Mouse (Mus musculus) MEL (cell line): ENCODE measurements around the gene Gm1604a.
"Not testable (repeated sequence)": the region's sequence is repeated elsewhere in the genome, so short reads cannot be mapped to it uniquely, and the experiment has no call there.

Source experiments
- CTCF ChIP-seq, 3 experiments: IDR thresholded peaks in 2 of 3; conservative IDR thresholded peaks in 1 of 3; 2 replicates each; pipeline ENCODE4 v1.5.1; 2011 to 2012; ENCODE audit warnings: low read length in 3 of 3, low read depth in 2 of 3, mild to moderate bottlenecking in 2 of 3, improper control_type of control experiment in 1 of 3, inconsistent platforms in 1 of 3, mixed read lengths in 1 of 3, moderate library complexity in 1 of 3; ENCODE audit not compliant: control insufficient read depth in 1 of 3, insufficient read depth in 1 of 3, poor library complexity in 1 of 3, severe bottlenecking in 1 of 3
- MEF2A ChIP-seq: IDR thresholded peaks from 2 replicates; pipeline ENCODE4 v1.6.1; 2014; ENCODE audit warnings: low read depth, mild to moderate bottlenecking, inconsistent platforms, low read length, improper control_type of control experiment; ENCODE audit not compliant: poor library complexity, insufficient replicate concordance, severe bottlenecking; ENCODE audit errors: extremely low read depth

GRCm38 (mm10) chr17:7009440-7009839, 15.9 kb upstream of the Gm1604a start:
- not testable (repeated sequence) for TF ChIP-seq CTCF (IDR thresholded peaks at IDR 0.05 in 2 of 3, conservative IDR thresholded peaks at IDR 0.05 in 1 of 3; ENCODE audit: control insufficient read depth in 1 of 3, insufficient read depth in 1 of 3, low read depth in 2 of 3, low read length in 3 of 3, poor library complexity in 1 of 3, severe bottlenecking in 1 of 3); MEF2A
